Mouse (Mus musculus) megakaryocyte, embryonic 14.5 days (primary cell): ENCODE measurements at regions not wholly inside any gene's neighbourhood (a gene's known extent, or its start where the extent isn't known, plus 50 kb on each side); places are given as distances from the start of the nearest gene placed in this dataset.
A peak's percentile ranks its signal among the peaks of the same experiment; 100 is the strongest.

ENCODE experiments used
- H3K27me3 ChIP-seq: replicated peaks from 2 replicates; pipeline ENCODE3; 2012; ENCODE audit warnings: inconsistent platforms
- H3K36me3 ChIP-seq: replicated peaks from 2 replicates; pipeline ENCODE3; 2012; ENCODE audit warnings: low read length, inconsistent platforms, mixed read lengths
- H3K4me1 ChIP-seq: 2 replicates; pipeline ENCODE4 v1.6.1; 2012; ENCODE audit warnings: inconsistent platforms
- H3K4me3 ChIP-seq: replicated peaks from 2 replicates; pipeline ENCODE3; 2012; ENCODE audit warnings: moderate library complexity, mild to moderate bottlenecking, inconsistent platforms
- H3K9me3 ChIP-seq: 2 replicates; pipeline ENCODE4 v1.6.1; 2012; ENCODE audit warnings: inconsistent platforms
- FLI1 ChIP-seq: IDR thresholded peaks from 2 replicates; pipeline ENCODE4 v1.6.1; 2012; ENCODE audit warnings: low read length, inconsistent platforms, mixed read lengths
- GATA1 ChIP-seq: IDR thresholded peaks from 3 replicates; pipeline ENCODE4 v1.6.1; 2012; ENCODE audit warnings: mixed read lengths, low read length, inconsistent platforms, borderline replicate concordance

DNA sequence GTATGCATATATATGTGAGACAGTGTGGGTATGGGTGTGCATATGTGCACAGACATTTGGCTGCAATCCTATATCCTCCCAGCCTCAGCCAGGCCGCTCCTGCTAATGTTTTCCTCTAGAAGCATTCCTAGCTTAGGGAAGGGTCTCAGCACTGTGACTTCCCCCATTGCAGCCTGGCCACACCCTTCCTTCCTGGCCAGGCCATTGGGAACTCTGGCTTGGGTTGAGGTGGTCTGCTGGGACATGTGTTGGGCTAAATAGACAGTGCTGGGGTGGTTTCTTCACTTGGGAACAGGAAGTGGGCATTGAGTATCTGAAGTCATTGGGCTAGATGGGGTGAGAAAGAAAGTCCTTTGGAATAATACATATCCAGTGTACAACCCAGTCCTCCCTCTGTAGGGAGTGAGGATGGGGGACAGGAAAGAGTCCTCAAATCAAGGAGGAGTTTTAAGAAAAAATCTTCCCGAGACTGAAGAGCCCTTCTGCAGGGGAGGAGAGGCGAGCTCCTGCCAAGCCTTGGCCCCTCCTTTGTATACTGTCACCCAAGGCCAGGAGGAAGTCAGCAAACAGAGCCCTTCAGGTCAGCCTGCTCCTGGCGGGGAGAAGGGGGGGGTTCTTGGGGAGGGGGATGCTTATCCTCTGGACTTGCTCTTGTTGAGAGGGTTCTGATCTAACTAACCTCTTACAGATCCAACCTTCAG, 116.0 kb upstream of the Zmiz1 start:
- no peaks in the 10 kb centered on the region for H3K9me3 ChIP-seq
- TF ChIP-seq FLI1 (no peak), GATA1 (no peak)
- peaks cover 32% of the 10 kb centered on the region for H3K4me1 ChIP-seq
- peaks cover 46% of the 10 kb centered on the region for H3K27me3 ChIP-seq
- H3K36me3 ChIP-seq: no peaks in the 10 kb centered on the region
- no peak overlapping the region for H3K4me3 ChIP-seq

DNA sequence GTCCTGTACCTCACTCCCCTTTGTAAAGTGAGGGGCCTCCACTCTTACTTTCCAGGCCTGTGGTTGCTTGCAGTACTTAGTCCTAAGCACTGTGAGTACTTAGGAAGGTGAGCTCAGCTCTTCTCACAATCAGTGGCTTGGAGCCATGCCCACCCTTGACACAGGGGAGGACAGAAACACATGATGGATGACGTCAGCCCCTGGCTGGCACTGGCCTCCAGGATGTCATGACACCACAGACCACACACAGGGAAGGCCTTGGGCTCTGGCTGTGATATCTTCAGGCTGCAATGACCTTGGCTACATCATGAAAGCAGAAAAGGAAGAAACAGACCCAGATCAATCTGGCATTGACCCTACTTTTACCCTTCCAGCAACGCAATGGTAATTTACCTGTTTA, 113.0 kb upstream of the Zmiz1 start:
- Histone ChIP-seq H3K4me3 (peak overlapping the region; percentile 57), H3K27me3 (peaks cover 35% of the 10 kb centered on the region), H3K4me1 (peaks cover 32% of the 10 kb centered on the region), H3K36me3 (no peaks in the 10 kb centered on the region), H3K9me3 (peaks cover 4% of the 10 kb centered on the region)
- TF ChIP-seq GATA1 (no peak), FLI1 (no peak)

GRCm38 (mm10) chr14:25346813-25347610, 112.0 kb upstream of the Zmiz1 start:
- Histone ChIP-seq H3K27me3 (peaks cover 36% of the 10 kb centered on the region), H3K4me3 (no peak overlapping the region), H3K9me3 (peaks cover 4% of the 10 kb centered on the region), H3K4me1 (peaks cover 32% of the 10 kb centered on the region), H3K36me3 (no peaks in the 10 kb centered on the region)
- TF ChIP-seq GATA1 (no peak), FLI1 (no peak)

DNA sequence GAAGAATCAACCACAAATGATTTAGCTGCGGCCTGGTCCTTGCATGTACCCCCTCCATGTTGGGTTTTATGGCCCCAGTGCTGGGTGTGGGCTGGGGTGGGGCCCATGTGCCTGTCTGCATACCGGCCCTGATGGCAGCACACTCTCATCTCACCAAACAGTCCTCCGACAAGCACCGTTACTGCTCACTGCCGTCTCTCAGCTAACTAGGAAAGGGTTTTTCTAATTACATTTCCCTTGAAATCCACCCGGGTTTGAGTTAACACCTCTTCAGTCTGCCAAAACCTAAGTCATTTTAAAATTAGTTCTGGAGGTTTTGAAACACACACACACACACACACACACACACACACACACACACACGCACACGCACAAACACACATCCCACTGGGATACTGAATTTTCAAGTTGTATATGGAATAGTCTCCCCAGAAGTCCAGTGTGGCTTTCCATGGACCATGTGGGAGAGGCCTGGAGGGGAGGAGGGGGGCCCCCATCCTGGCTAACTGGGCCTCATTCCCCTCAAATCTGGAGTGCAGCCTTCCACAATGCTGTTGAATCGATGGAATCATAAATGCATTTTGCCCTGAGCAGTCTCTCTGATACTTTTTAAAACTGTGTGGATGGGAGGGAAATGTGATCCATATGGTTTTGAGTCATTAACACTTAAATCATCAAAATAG, 108.6 kb upstream of the Zmiz1 start:
- H3K27me3 ChIP-seq: peaks cover 51% of the 10 kb centered on the region
- H3K36me3 ChIP-seq: no peaks in the 10 kb centered on the region
- no peak overlapping the region for H3K4me3 ChIP-seq
- peaks cover 4% of the 10 kb centered on the region for H3K9me3 ChIP-seq
- peaks cover 19% of the 10 kb centered on the region for H3K4me1 ChIP-seq
- TF ChIP-seq GATA1: no peak
- no peak for TF ChIP-seq FLI1

DNA sequence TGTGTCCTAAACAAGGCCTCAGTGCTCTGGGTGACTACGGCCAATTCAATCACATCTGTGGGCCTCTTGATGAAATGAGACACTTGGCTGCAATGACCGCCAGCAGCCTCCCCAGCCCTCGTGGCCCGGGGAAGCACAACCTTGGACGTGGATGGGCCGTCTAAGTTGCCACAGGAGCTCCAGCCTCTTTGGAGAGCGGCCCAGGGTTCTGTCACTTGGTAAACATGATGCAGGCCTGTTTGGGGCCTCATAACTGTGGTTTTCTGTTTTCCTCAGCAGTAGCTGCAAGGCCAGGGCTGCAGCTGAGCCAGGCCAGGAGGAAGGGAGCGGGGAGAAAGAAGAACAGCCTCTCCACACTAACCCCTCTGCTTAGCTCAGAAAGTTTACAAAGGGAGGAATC, 105.2 kb upstream of the Zmiz1 start:
- 0 out of 2 replicates have a peak, but pooled peaks cover 3% of the 10 kb centered on the region for H3K4me1 ChIP-seq
- H3K27me3 ChIP-seq: peaks cover 74% of the 10 kb centered on the region
- no peaks in the 10 kb centered on the region for H3K9me3 ChIP-seq
- H3K36me3 ChIP-seq: no peaks in the 10 kb centered on the region
- no peak overlapping the region for H3K4me3 ChIP-seq
- TF ChIP-seq GATA1: no peak
- TF ChIP-seq FLI1: no peak

DNA sequence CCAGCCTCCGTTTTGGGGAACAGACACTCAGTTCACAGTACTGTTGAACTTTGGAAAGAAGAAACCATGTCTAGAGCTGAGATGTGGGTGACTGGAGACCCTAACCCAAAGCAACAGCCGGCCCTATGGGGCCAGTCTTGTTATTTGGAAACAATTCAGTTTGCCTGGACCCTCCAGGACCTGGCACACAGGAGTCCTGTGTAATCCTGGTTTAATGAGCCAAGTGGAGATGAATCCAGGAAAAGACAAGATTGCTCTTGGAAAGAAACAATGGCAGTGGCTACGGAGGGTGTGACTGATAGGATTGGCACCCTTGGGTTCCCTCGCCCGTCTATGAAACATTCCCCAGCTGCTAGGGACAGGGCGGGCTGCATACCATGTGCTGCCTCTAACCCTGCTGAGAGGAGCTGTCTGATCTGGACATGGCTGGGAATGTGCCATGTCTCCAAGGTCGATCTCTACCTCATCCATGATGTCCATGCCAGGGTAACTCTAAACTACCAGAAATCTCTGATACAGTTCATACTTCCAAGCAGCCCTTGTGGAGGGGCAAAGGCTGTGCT, 104.6 kb upstream of the Zmiz1 start:
- Histone ChIP-seq H3K36me3 (no peaks in the 10 kb centered on the region), H3K4me3 (no peak overlapping the region), H3K4me1 (0 out of 2 replicates have a peak, but pooled peaks cover 3% of the 10 kb centered on the region), H3K27me3 (peaks cover 73% of the 10 kb centered on the region), H3K9me3 (no peaks in the 10 kb centered on the region)
- no peak for TF ChIP-seq FLI1
- no peak for TF ChIP-seq GATA1

DNA sequence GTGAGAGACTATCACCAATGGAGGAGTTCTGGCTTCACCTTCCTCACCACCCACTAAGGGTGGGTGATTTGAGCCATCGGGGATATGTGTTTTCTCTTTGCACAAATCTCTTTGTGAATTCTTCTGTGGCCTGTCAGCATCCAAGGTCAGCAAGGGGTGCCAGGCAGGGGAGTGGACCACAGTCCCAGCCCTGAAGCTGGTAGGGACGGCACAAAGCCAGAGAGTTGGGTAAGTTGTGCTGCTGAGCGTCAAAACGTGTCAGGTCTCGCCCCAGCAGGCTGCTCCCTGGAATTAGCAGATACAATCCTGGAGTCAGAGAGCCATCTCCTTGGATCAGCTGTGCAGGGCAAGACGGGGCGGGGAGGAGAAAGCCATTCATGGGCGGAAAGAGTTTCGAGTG, 101.2 kb upstream of the Zmiz1 start:
- Histone ChIP-seq H3K36me3 (no peaks in the 10 kb centered on the region), H3K4me3 (no peak overlapping the region), H3K27me3 (peaks cover 85% of the 10 kb centered on the region), H3K4me1 (no peaks in the 10 kb centered on the region), H3K9me3 (no peaks in the 10 kb centered on the region)
- no peak for TF ChIP-seq GATA1
- no peak for TF ChIP-seq FLI1

DNA sequence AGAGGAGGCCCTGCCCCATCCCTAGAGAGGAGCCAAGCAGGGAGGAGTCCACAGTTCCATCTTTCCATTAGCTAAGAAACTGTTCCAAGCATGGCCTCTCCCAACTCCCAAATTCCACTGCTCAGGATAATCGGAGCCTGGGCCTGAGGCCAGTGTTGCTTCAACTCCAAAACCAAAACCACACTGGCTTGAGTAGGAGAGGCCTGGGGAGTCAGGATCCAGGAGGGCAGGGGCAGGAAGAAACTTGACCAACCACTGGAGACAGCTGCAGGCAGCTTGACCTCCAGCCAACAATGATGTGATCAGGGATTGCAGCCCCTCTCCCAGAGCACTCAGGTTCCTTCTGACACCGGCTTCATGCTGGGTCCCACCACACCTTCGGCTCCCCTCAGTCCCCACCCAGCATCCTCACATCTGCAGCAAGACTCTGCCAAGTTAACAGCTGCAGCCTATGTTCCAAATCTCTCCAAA, 99.1 kb upstream of the Zmiz1 start:
- TF ChIP-seq GATA1: no peak
- no peak for TF ChIP-seq FLI1
- Histone ChIP-seq H3K4me1 (peaks cover 5% of the 10 kb centered on the region), H3K27me3 (peaks cover 79% of the 10 kb centered on the region), H3K9me3 (no peaks in the 10 kb centered on the region), H3K36me3 (no peaks in the 10 kb centered on the region), H3K4me3 (no peak overlapping the region)

- no peak overlapping the region for H3K4me3 ChIP-seq
- peaks cover 14% of the 10 kb centered on the region for H3K4me1 ChIP-seq
- peaks cover 78% of the 10 kb centered on the region for H3K27me3 ChIP-seq
- TF ChIP-seq GATA1 (no peak), FLI1 (no peak)
- no peaks in the 10 kb centered on the region for H3K36me3 ChIP-seq
- no peaks in the 10 kb centered on the region for H3K9me3 ChIP-seq
Observed at GRCm38 (mm10) chr14:25360726-25361125, 98.3 kb upstream of the Zmiz1 start.

- Histone ChIP-seq H3K9me3 (no peaks in the 10 kb centered on the region), H3K36me3 (no peaks in the 10 kb centered on the region), H3K4me1 (peaks cover 17% of the 10 kb centered on the region), H3K4me3 (no peak overlapping the region), H3K27me3 (peaks cover 78% of the 10 kb centered on the region)
- TF ChIP-seq GATA1: no peak
- TF ChIP-seq FLI1: no peak
Observed at GRCm38 (mm10) chr14:25361129-25361528, 97.9 kb upstream of the Zmiz1 start.
